In genomic region chr17:56667591-56667990, GRCm38 (mm10) we compare ENCODE assay signal across 21 mouse cellular contexts. TPM values are rescaled to one million over a fixed set of nuclear protein-coding genes. Genes with fewer than 3 reads are reported as not detected.
DNase-seq lines count a peak whose midpoint lies in the region; ATAC-seq and TF ChIP-seq lines count a peak whose summit lies in the region.
"Had no signal": no experiment of that assay in that cellular context is flagged by ENCODE, and none has a peak within 500 bp of the region (broad histone marks: within the 10 kb centered on the region; RNA-seq: fewer than 3 reads in every experiment).

No protein-coding gene starts in this region.

- peak overlapping the region; percentile 54 for H3K4me3 ChIP-seq in megakaryocyte, embryonic 14.5 days (replicated peaks)

- in situ Hi-C loops in Patski (cut with MboI; ENCODE audit: low pct_unique_long_range_greater_than_20kb): loop anchor here (5.0 kb wide), 1 partner anchor 40 kb away; the partner anchor contains the start of genes Catsperd and Lonp1

- H3K36me3 ChIP-seq in megakaryocyte, embryonic 14.5 days (replicated peaks; ENCODE audit: low read length): no peaks in the 10 kb centered on the region
- H3K36me3 ChIP-seq: embryonic facial prominence, embryonic 12.5 days; forebrain, embryonic 15.5 days; heart, embryonic 10.5 days; hindbrain, embryonic 10.5 days; hindbrain, embryonic 15.5 days had no signal

- CTCF ChIA-PET in Patski (lab: Charles Lee): interaction anchor here (1.1 to 3.0 kb wide), 2 partner anchors 45 to 109 kb away, joined by 3 to 9 read pairs; no protein-coding TSS in a partner anchor

- DNase-seq in adrenal gland, adult 2 months: peak; percentile 52
- no peak for DNase-seq in adrenal gland, adult 8-10 months
- DNase-seq in Patski (ENCODE audit: low read depth, low spot score): no peak
- no peak for DNase-seq in spleen, postnatal 14 days (ENCODE audit: low spot score in 2 of 2)
- DNase-seq: adrenal gland, postnatal 14 days; B cell, adult 2 months; cerebellum, adult 2 months; cerebellum, postnatal 14 days; gastrocnemius, postnatal 10 days; heart, adult 18-20 months; kidney, adult 11 months had no signal

- POLR2A ChIA-PET in Patski (lab: Charles Lee): interaction anchor here (1.3 kb wide), 1 partner anchor 63 kb away, joined by 3 read pairs; no protein-coding TSS in a partner anchor

- H3K27me3 ChIP-seq in megakaryocyte, embryonic 14.5 days (replicated peaks): peaks cover 55% of the 10 kb centered on the region
- no peaks in the 10 kb centered on the region for H3K27me3 ChIP-seq in Patski

- H3K4me1 ChIP-seq in megakaryocyte, embryonic 14.5 days: peaks cover 53% of the 10 kb centered on the region

- H3K9me3 ChIP-seq in megakaryocyte, embryonic 14.5 days: no peaks in the 10 kb centered on the region
- H3K9me3 ChIP-seq: embryonic facial prominence, embryonic 12.5 days; forebrain, embryonic 15.5 days; heart, embryonic 10.5 days; hindbrain, embryonic 10.5 days; hindbrain, embryonic 15.5 days had no signal

- no peak for ATAC-seq in megakaryocyte, adult 5-6 weeks (ENCODE audit: poor library complexity, severe bottlenecking)
- peak; percentile 22 for ATAC-seq in Patski
- no peak for ATAC-seq in inflammation-experienced regulatory T-cells, adult 6 months
- ATAC-seq: forebrain, embryonic 15.5 days had no signal

- TF ChIP-seq CTCF in Patski (IDR thresholded peaks at IDR 0.05): no peak

RNA-seq across cellular contexts. Expression of gene Ranbp3, which starts 5.5 kb away (rescaled TPM):
- total RNA-seq in adrenal gland, adult 2 months (2021): 10 to 100 TPM; 64.3 to 77.8 TPM
- 82.4 and 97.1 TPM in 2 replicates for polyA plus RNA-seq in adrenal gland, adult 2 months (2012; rRNA removed)
- total RNA-seq in adrenal gland, adult 8-10 months (2022): 10 to 100 TPM; 80.2 to 92.3 (median 84.3) TPM
- 73.0 and 77.5 TPM in 2 replicates for polyA plus RNA-seq in megakaryocyte, embryonic 14.5 days (2012; ENCODE audit: insufficient read depth, low replicate concordance)
- 20.2 and 25.0 TPM in 2 replicates for total RNA-seq in megakaryocyte, adult 5-6 weeks (2015)
- 52.9 and 60.9 TPM in 2 replicates for total RNA-seq in megakaryocyte, adult 5-6 weeks (2017)
- 85.8 TPM for polyA plus RNA-seq in Patski (2021)
- polyA plus RNA-seq in inflammation-experienced regulatory T-cells, adult 6 months (2017; shearing (Covaris generic)): 10 to 100 TPM; 54.4 to 59.4 (median 58.4) TPM

RNA-seq across cellular contexts. Expression of gene Catsperd, which starts 39.6 kb away (rescaled TPM):
- 1 to 10 TPM; 1.1 to 6.6 TPM for total RNA-seq in adrenal gland, adult 2 months (2021)
- 1.4 and 1.9 TPM in 2 replicates for polyA plus RNA-seq in adrenal gland, adult 2 months (2012; rRNA removed)
- 1 to 10 TPM; 3.2 to 4.5 (median 3.4) TPM for total RNA-seq in adrenal gland, adult 8-10 months (2022)
- not detected in 2 replicates for polyA plus RNA-seq in megakaryocyte, embryonic 14.5 days (2012; ENCODE audit: insufficient read depth, low replicate concordance)
- total RNA-seq in megakaryocyte, adult 5-6 weeks (2015): 0.18 TPM in 1 of 2 replicates, not detected in the other
- total RNA-seq in megakaryocyte, adult 5-6 weeks (2017): not detected in 2 replicates
- 0.35 TPM for polyA plus RNA-seq in Patski (2021)
- 1 to 10 TPM in 2 of 3 experiments, under 1 TPM in 1; 0.68 to 3.9 (median 3.3) TPM for polyA plus RNA-seq in inflammation-experienced regulatory T-cells, adult 6 months (2017; shearing (Covaris generic))
- total RNA-seq: gastrocnemius, postnatal 4 days; heart, postnatal 25 days had no signal

RNA-seq across cellular contexts. Expression of gene Lonp1, which starts 40.9 kb away (rescaled TPM):
- 100 to 1,000 TPM; 549 to 571 TPM for total RNA-seq in adrenal gland, adult 2 months (2021)
- polyA plus RNA-seq in adrenal gland, adult 2 months (2012; rRNA removed): 447 and 560 TPM in 2 replicates
- total RNA-seq in adrenal gland, adult 8-10 months (2022): 100 to 1,000 TPM; 574 to 853 (median 690) TPM
- 35.4 and 50.4 TPM in 2 replicates for polyA plus RNA-seq in megakaryocyte, embryonic 14.5 days (2012; ENCODE audit: insufficient read depth, low replicate concordance)
- 9.1 TPM in 2 replicates for total RNA-seq in megakaryocyte, adult 5-6 weeks (2015)
- 19.5 and 23.4 TPM in 2 replicates for total RNA-seq in megakaryocyte, adult 5-6 weeks (2017)
- polyA plus RNA-seq in Patski (2021): 193 TPM
- 1 to 10 TPM; 7.5 to 8.1 (median 8.1) TPM for polyA plus RNA-seq in inflammation-experienced regulatory T-cells, adult 6 months (2017; shearing (Covaris generic))

RNA-seq across cellular contexts. Expression of gene Ndufa11, which starts 50.0 kb away (rescaled TPM):
- total RNA-seq in adrenal gland, adult 2 months (2021): 100 to 1,000 TPM; 263 to 339 TPM
- polyA plus RNA-seq in adrenal gland, adult 2 months (2012; rRNA removed): 862 and 877 TPM in 2 replicates
- 100 to 1,000 TPM; 176 to 281 (median 205) TPM for total RNA-seq in adrenal gland, adult 8-10 months (2022)
- polyA plus RNA-seq in megakaryocyte, embryonic 14.5 days (2012; ENCODE audit: insufficient read depth, low replicate concordance): 76.9 and 392 TPM in 2 replicates
- total RNA-seq in megakaryocyte, adult 5-6 weeks (2015): 108 and 113 TPM in 2 replicates
- total RNA-seq in megakaryocyte, adult 5-6 weeks (2017): 77.8 and 92.8 TPM in 2 replicates
- polyA plus RNA-seq in Patski (2021): 272 TPM
- polyA plus RNA-seq in inflammation-experienced regulatory T-cells, adult 6 months (2017; shearing (Covaris generic)): 100 to 1,000 TPM; 216 to 257 (median 247) TPM

RNA-seq across cellular contexts. Expression of gene Vmac, which starts 50.2 kb away (rescaled TPM):
- total RNA-seq in adrenal gland, adult 2 months (2021): 10 to 100 TPM; 26.8 to 31.6 TPM
- 50.2 and 57.3 TPM in 2 replicates for polyA plus RNA-seq in adrenal gland, adult 2 months (2012; rRNA removed)
- total RNA-seq in adrenal gland, adult 8-10 months (2022): 10 to 100 TPM; 31.6 to 47.2 (median 41.6) TPM
- polyA plus RNA-seq in megakaryocyte, embryonic 14.5 days (2012; ENCODE audit: insufficient read depth, low replicate concordance): 7.9 and 14.9 TPM in 2 replicates
- total RNA-seq in megakaryocyte, adult 5-6 weeks (2015): 3.6 and 4.1 TPM in 2 replicates
- total RNA-seq in megakaryocyte, adult 5-6 weeks (2017): 2.7 and 2.8 TPM in 2 replicates
- 25.6 TPM for polyA plus RNA-seq in Patski (2021)
- 1 to 10 TPM; 3.1 to 7.4 (median 3.8) TPM for polyA plus RNA-seq in inflammation-experienced regulatory T-cells, adult 6 months (2017; shearing (Covaris generic))
